ENCODE assay signal across 8 mouse cellular contexts in the genomic region with DNA sequence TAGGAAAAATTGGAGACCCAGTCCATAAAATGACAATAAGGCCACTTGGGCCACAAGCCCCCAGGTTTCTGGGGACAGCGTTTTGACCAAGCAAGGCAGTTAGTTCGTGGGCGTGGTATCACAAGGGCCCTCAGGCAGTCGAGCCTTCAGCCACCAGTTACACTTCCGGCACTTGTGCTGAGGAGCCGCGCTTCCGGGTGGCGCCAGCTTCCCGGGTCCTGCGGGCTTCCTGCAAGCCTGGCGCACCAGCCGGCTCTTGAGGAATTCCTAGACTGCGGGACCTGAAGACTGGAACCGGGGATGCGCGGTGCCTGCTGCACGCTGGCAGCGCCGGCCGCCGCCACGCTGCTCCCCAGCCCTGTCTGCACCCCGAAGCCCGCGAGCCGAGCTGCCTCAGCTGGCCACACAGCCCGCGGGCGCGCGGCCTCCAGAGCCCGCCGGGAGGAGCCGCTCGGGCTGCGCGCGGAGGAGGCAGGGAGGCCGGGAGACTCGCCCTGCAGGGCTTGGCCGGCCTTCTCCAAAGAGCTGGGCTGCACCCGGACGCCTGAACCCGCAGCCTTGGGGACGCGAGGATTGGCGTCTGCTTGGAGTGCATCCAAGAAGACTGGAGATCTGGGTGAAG. TPM values are rescaled to one million over a fixed set of nuclear protein-coding genes. Genes with fewer than 3 reads are reported as not detected.
A peak's percentile ranks its signal among the peaks of the same experiment; 100 is the strongest.
DNase-seq lines count a peak whose midpoint lies in the region; ATAC-seq and TF ChIP-seq lines count a peak whose summit lies in the region.

No protein-coding gene starts in this region.

- peak overlapping the region; percentile 81 for H3K4me2 ChIP-seq in heart, embryonic 11.5 days
- H3K4me2 ChIP-seq in kidney, embryonic 16.5 days (replicated peaks; ENCODE audit: low read depth, low read length): peak overlapping the region; percentile 75

- H3K4me3 ChIP-seq in C2C12 (ENCODE audit: insufficient read depth, poor library complexity, severe bottlenecking): peak overlapping the region; percentile 34
- H3K4me3 ChIP-seq in heart, embryonic 11.5 days (ENCODE audit: low read depth, low read length): peak overlapping the region; percentile 82
- peak overlapping the region; percentile 82 for H3K4me3 ChIP-seq in kidney, embryonic 16.5 days (ENCODE audit: low read length)
- H3K4me3 ChIP-seq in liver, adult 2 months (ENCODE audit: insufficient read depth, low read depth, low read length): peak overlapping the region; percentile 80

- no peaks in the 10 kb centered on the region for H3K9me3 ChIP-seq in heart, embryonic 11.5 days (replicated peaks; ENCODE audit: control insufficient read depth, low read length)
- no peaks in the 10 kb centered on the region for H3K9me3 ChIP-seq in kidney, embryonic 16.5 days (ENCODE audit: low read length)

- 0 out of 2 replicates have a peak, but pooled peaks have one; percentile 8 for TF ChIP-seq POLR2A in liver, adult 2 months (IDR thresholded peaks at IDR 0.05; ENCODE audit: extremely low read depth, insufficient read depth, low read length)

- H3K9ac ChIP-seq in heart, embryonic 11.5 days (ENCODE audit: low read depth, low read length): peak overlapping the region; percentile 89
- H3K9ac ChIP-seq in kidney, embryonic 16.5 days (replicated peaks; ENCODE audit: low read length): peak overlapping the region; percentile 87
- peak overlapping the region; percentile 82 for H3K9ac ChIP-seq in liver, adult 2 months (ENCODE audit: low read depth, low read length)

- WGBS in heart, embryonic 11.5 days (ENCODE audit: insufficient replicate concordance): under 1% methylated on average over 46 of the region's 48 CpGs
- under 1% methylated on average over 47 of the region's 48 CpGs for WGBS in kidney, embryonic 16.5 days
- under 1% methylated on average over 48 of the region's 48 CpGs for WGBS in liver, adult 2 months

- no peaks in the 10 kb centered on the region for H3K27me3 ChIP-seq in C2C12 (ENCODE audit: control insufficient read depth, insufficient read depth, insufficient read length)
- H3K27me3 ChIP-seq in heart, embryonic 11.5 days (ENCODE audit: control insufficient read depth, insufficient read depth, low read length): peaks cover 4% of the 10 kb centered on the region; the same call in 1 of the 2 replicates
- peaks cover 30% of the 10 kb centered on the region for H3K27me3 ChIP-seq in kidney, embryonic 16.5 days (ENCODE audit: insufficient read depth, low read length)
- H3K27me3 ChIP-seq in liver, adult 2 months (ENCODE audit: control insufficient read depth, insufficient read depth, low read length): peaks cover 4% of the 10 kb centered on the region; the same call in 1 of the 2 replicates

- DNase-seq in brain, adult 2 months (ENCODE audit: low read depth, low spot score): peak; percentile 94
- DNase-seq in liver, adult 2 months (ENCODE audit: extremely low read depth, low read depth, low spot score): peak; percentile 43
- peak; percentile 83 to 86 for DNase-seq in spleen, postnatal 36 days (ENCODE audit: low spot score in 2 of 2)

- H3K4me1 ChIP-seq in heart, embryonic 11.5 days (ENCODE audit: control insufficient read depth, insufficient read depth, low read length): peaks cover 2% of the 10 kb centered on the region
- peaks cover 22% of the 10 kb centered on the region for H3K4me1 ChIP-seq in kidney, embryonic 16.5 days (ENCODE audit: insufficient read depth, low read length)
- peaks cover 9% of the 10 kb centered on the region; the same call in 1 of the 2 replicates for H3K4me1 ChIP-seq in liver, adult 2 months (ENCODE audit: control insufficient read depth, insufficient read depth, low read length)

- H3ac ChIP-seq in C2C12 (ENCODE audit: control insufficient read depth, insufficient read length, low read depth): peak overlapping the region; percentile 89

- peaks cover 21% of the 10 kb centered on the region for H3K79me2 ChIP-seq in C2C12 (ENCODE audit: control insufficient read depth, insufficient read depth)
- peaks cover 5% of the 10 kb centered on the region; the same call in 1 of the 2 replicates for H3K79me2 ChIP-seq in liver, adult 2 months (ENCODE audit: control insufficient read depth, insufficient read depth, low read length)

- H3K36me3 ChIP-seq in C2C12 (ENCODE audit: control insufficient read depth, insufficient read depth): no peaks in the 10 kb centered on the region
- H3K36me3 ChIP-seq in heart, embryonic 11.5 days (ENCODE audit: control insufficient read depth, insufficient read depth, low read length): no peaks in the 10 kb centered on the region
- no peaks in the 10 kb centered on the region for H3K36me3 ChIP-seq in kidney, embryonic 16.5 days (ENCODE audit: insufficient read depth, low read length)
- H3K36me3 ChIP-seq in liver, adult 2 months (ENCODE audit: control insufficient read depth, insufficient read depth, low read length): no peaks in the 10 kb centered on the region

- peaks cover 8% of the 10 kb centered on the region for H3K79me3 ChIP-seq in C2C12 (ENCODE audit: low read depth)

- H3K27ac ChIP-seq in heart, embryonic 11.5 days (ENCODE audit: low read depth, low read length): peak overlapping the region; percentile 92
- peak overlapping the region; percentile 90 for H3K27ac ChIP-seq in kidney, embryonic 16.5 days (ENCODE audit: low read length)
- peak overlapping the region; percentile 13 for H3K27ac ChIP-seq in liver, adult 2 months (replicated peaks; ENCODE audit: insufficient read depth, low read depth, low read length)

- no peak for TF ChIP-seq CTCF in C2C12 (IDR thresholded peaks at IDR 0.05; ENCODE audit: control insufficient read depth, insufficient read depth, insufficient read length)
- no peak for TF ChIP-seq CTCF in liver, adult 2 months (IDR thresholded peaks at IDR 0.05; ENCODE audit: low read depth, low read length)

- peak; percentile 83 for ATAC-seq in erythroblast, adult 5-6 weeks (replicated peaks; ENCODE audit: low FRiP score, poor library complexity, severe bottlenecking)
- ATAC-seq in heart, embryonic 11.5 days (replicated peaks; ENCODE audit: insufficient number of reproducible peaks, low FRiP score, low TSS enrichment): peak; percentile 72
- peak; percentile 80 for ATAC-seq in kidney, embryonic 16.5 days (ENCODE audit: low FRiP score, low TSS enrichment)
- ATAC-seq in monocyte, adult 5-6 weeks (replicated peaks; ENCODE audit: insufficient number of reproducible peaks, low FRiP score, low TSS enrichment, poor library complexity, severe bottlenecking): peak; percentile 82

TF ChIP-seq in C2C12, 6 proteins besides CTCF, POLR2A, EP300 and RAD21:
- TF ChIP-seq CEBPB (IDR thresholded peaks at IDR 0.05; ENCODE audit: low read depth): no peak
- TF ChIP-seq MAX (IDR thresholded peaks at IDR 0.05): peak; percentile 29
- no peak for TF ChIP-seq USF1 (IDR thresholded peaks at IDR 0.05; ENCODE audit: low read depth)

RNA-seq across cellular contexts. Expression of gene Zfp292, which starts 3.8 kb away (rescaled TPM):
- 1.7 TPM for polyA plus RNA-seq in C2C12 (2012; fragmentation: generic; extraction: Trizol)
- total RNA-seq in erythroblast, adult 5-6 weeks (2015; ENCODE audit: low replicate concordance): 9.2 and 10.4 TPM in 2 replicates
- total RNA-seq in erythroblast, adult 5-6 weeks (2017; ENCODE audit: low replicate concordance): 6.4 and 7.8 TPM in 2 replicates
- polyA plus RNA-seq in heart, embryonic 11.5 days (2014; fragmentation: Nextera tagmentation; extraction: Ambion mirVana): 19.5 and 22.0 TPM in 2 replicates
- 17.0 and 19.3 TPM in 2 replicates for polyA plus RNA-seq in kidney, embryonic 16.5 days (2015; fragmentation: Nextera tagmentation; extraction: Ambion mirVana)
- total RNA-seq in liver, adult 2 months (2014; rRNA removed): 11.5 and 11.8 TPM in 2 replicates
- polyA plus RNA-seq in liver, adult 2 months (2012; rRNA removed): 0.87 and 1.0 TPM in 2 replicates
- total RNA-seq in monocyte, adult 5-6 weeks (2017): 37.5 to 73.6 TPM (median 44.9 TPM) in 3 replicates

RNA-seq across cellular contexts. Expression of gene Cga, which starts 7.0 kb away (rescaled TPM):
- not detected for polyA plus RNA-seq in C2C12 (2012; fragmentation: generic; extraction: Trizol)
- not detected in 2 replicates for total RNA-seq in erythroblast, adult 5-6 weeks (2015; ENCODE audit: low replicate concordance)
- not detected in 2 replicates for total RNA-seq in erythroblast, adult 5-6 weeks (2017; ENCODE audit: low replicate concordance)
- polyA plus RNA-seq in heart, embryonic 11.5 days (2014; fragmentation: Nextera tagmentation; extraction: Ambion mirVana): not detected in 2 replicates
- not detected in 2 replicates for polyA plus RNA-seq in kidney, embryonic 16.5 days (2015; fragmentation: Nextera tagmentation; extraction: Ambion mirVana)
- 0.46 TPM in 1 of 2 replicates, not detected in the other for total RNA-seq in liver, adult 2 months (2014; rRNA removed)
- 0.46 and 0.88 TPM in 2 replicates for polyA plus RNA-seq in liver, adult 2 months (2012; rRNA removed)
- total RNA-seq in monocyte, adult 5-6 weeks (2017): 1.9 TPM in 1 of 3 replicates, not detected in the others

Comparison
In these comparisons a context has a peak if more than half of its experiments do, and no peak if none do; other contexts are left out.
1. Peak in every context shown above with its lines: DNase-seq, ATAC-seq, H3K4me3 ChIP-seq and H3K27ac ChIP-seq.
2. DNase-seq: peak in every context shown above with its lines; median percentile 94 in brain, adult 2 months; 84 in spleen, postnatal 36 days; 43 in liver, adult 2 months.
3. H3K27ac ChIP-seq: peak in every context shown above with its lines; median percentile 92 in heart, embryonic 11.5 days; 90 in kidney, embryonic 16.5 days; 13 in liver, adult 2 months.